Mouse (Mus musculus) limb, embryonic 13.5 days (tissue): ENCODE measurements around the gene Tex10. TPM values are rescaled to one million over a fixed set of nuclear protein-coding genes. Genes with fewer than 3 reads are reported as not detected.

ENCODE experiments used
- ATAC-seq: fragments of 200-750 bp; cut with Nextera tagmentation; 2 replicates; pipeline ENCODE4 v1.8.0; 2017; ENCODE audit warnings: low read depth, moderate number of reproducible peaks, moderate TSS enrichment; ENCODE audit not compliant: low FRiP score
- H3K27ac ChIP-seq: fragments of 300-500 bp; sonication (generic); 2 replicates; pipeline ENCODE4 v1.5.1; 2015; ENCODE audit warnings: inconsistent platforms, mild to moderate bottlenecking, moderate library complexity
- H3K27me3 ChIP-seq: fragments of 300-500 bp; sonication (generic); 2 replicates; pipeline ENCODE4 v1.6.1; 2015; ENCODE audit warnings: mild to moderate bottlenecking, inconsistent platforms
- H3K36me3 ChIP-seq: fragments of 300-500 bp; sonication (generic); 2 replicates; pipeline ENCODE4 v1.6.1; 2015; ENCODE audit warnings: inconsistent platforms, mild to moderate bottlenecking, moderate library complexity
- H3K4me1 ChIP-seq: fragments of 300-500 bp; sonication (generic); 2 replicates; pipeline ENCODE4 v1.6.1; 2015; ENCODE audit warnings: inconsistent platforms
- H3K4me2 ChIP-seq: fragments of 300-500 bp; sonication (generic); replicated peaks from 2 replicates; pipeline ENCODE4 v1.6.1; 2015; ENCODE audit warnings: inconsistent platforms, mild to moderate bottlenecking, moderate library complexity
- H3K4me3 ChIP-seq: fragments of 300-500 bp; sonication (generic); 2 replicates; pipeline ENCODE4 v1.5.1; 2015; ENCODE audit warnings: moderate library complexity, mild to moderate bottlenecking, inconsistent platforms
- H3K9ac ChIP-seq: fragments of 300-500 bp; sonication (generic); 2 replicates; pipeline ENCODE4 v1.6.1; 2015; ENCODE audit warnings: mild to moderate bottlenecking, inconsistent platforms
- H3K9me3 ChIP-seq: fragments of 300-500 bp; sonication (generic); 2 replicates; pipeline ENCODE4 v1.6.1; 2016; ENCODE audit warnings: inconsistent platforms
- WGBS: fragments of 180-500 bp; shearing (Covaris S2); methylation state at CpG from one replicate; pipeline ENCODE4 v1.1.7; 2015; 5-methylcytosine and 5-hydroxymethylcytosine counted together
- polyA plus RNA-seq: library from polyadenylated mRNA; unstranded; fragments of >200 nt; fragmentation: Nextera tagmentation; extraction: Ambion mirVana; gene quantifications from 2 replicates; pipeline ENCODE4 v1.2.1, GENCODE M21; 2015

The Tex10 gene
- 52.1 and 58.1 TPM in 2 replicates for polyA plus RNA-seq

- Histone ChIP-seq H3K27me3 (no peaks in the 10 kb centered on the region), H3K27ac (peak within 1 kb of the TSS; percentile 75), H3K9me3 (no peaks in the 10 kb centered on the region), H3K4me1 (peaks cover 17% of the 10 kb centered on the region), H3K4me3 (peak within 1 kb of the TSS; percentile 82), H3K36me3 (peaks cover 8% of the 10 kb centered on the region), H3K4me2 (peak within 1 kb of the TSS; percentile 71), H3K9ac (peak within 1 kb of the TSS; percentile 89)
- WGBS, result under 1% methylated on average over 88 of the region's 89 CpGs
- peak; percentile 96 for ATAC-seq
Observed at GRCm38 (mm10) chr4:48472792-48473650, at the start of gene Tex10. Gene Tex10, minus strand, starts transcription at chr4:48473459.

- Histone ChIP-seq H3K9me3 (peaks cover 15% of the 10 kb centered on the region; the same call in 1 of the 2 replicates), H3K36me3 (no peaks in the 10 kb centered on the region), H3K9ac (no peak overlapping the region), H3K4me1 (no peaks in the 10 kb centered on the region), H3K4me3 (no peak overlapping the region), H3K27me3 (no peaks in the 10 kb centered on the region), H3K4me2 (no peak overlapping the region), H3K27ac (no peak overlapping the region)
- no peak for ATAC-seq
- 18% methylated on average over 2 of the region's 2 CpGs for WGBS
Observed at GRCm38 (mm10) chr4:48510861-48511260, 37.6 kb upstream of the Tex10 start.

GRCm38 (mm10) chr4:48492510-48492909 lies 19.3 kb upstream of the Tex10 start:
- no peak for ATAC-seq
- H3K27ac ChIP-seq, result no peak overlapping the region
- H3K4me3 ChIP-seq, result no peak overlapping the region
- WGBS, result 58% methylated on average over 2 of the region's 2 CpGs
- H3K4me1 ChIP-seq, result no peaks in the 10 kb centered on the region
- no peaks in the 10 kb centered on the region for H3K9me3 ChIP-seq
- no peaks in the 10 kb centered on the region for H3K36me3 ChIP-seq
- no peaks in the 10 kb centered on the region for H3K27me3 ChIP-seq
- no peak overlapping the region for H3K4me2 ChIP-seq
- H3K9ac ChIP-seq, result no peak overlapping the region

- Histone ChIP-seq H3K9ac (peak overlapping the region; percentile 57), H3K36me3 (no peaks in the 10 kb centered on the region), H3K27me3 (no peaks in the 10 kb centered on the region), H3K4me2 (peak overlapping the region; percentile 61), H3K9me3 (no peaks in the 10 kb centered on the region), H3K27ac (no peak overlapping the region), H3K4me3 (peak overlapping the region; percentile 36), H3K4me1 (no peaks in the 10 kb centered on the region)
- 9% methylated on average over 14 of the region's 14 CpGs for WGBS
- ATAC-seq, result no peak
Observed at GRCm38 (mm10) chr4:48491290-48491743, 18.1 kb upstream of the Tex10 start.

GRCm38 (mm10) chr4:48488916-48489315 lies 15.7 kb upstream of the Tex10 start:
- H3K4me3 ChIP-seq, result no peak overlapping the region
- no peak overlapping the region for H3K9ac ChIP-seq
- 83% methylated on average over 2 of the region's 2 CpGs for WGBS
- no peaks in the 10 kb centered on the region for H3K36me3 ChIP-seq
- no peaks in the 10 kb centered on the region for H3K27me3 ChIP-seq
- H3K4me2 ChIP-seq, result no peak overlapping the region
- H3K27ac ChIP-seq, result no peak overlapping the region
- H3K4me1 ChIP-seq, result no peaks in the 10 kb centered on the region
- no peaks in the 10 kb centered on the region for H3K9me3 ChIP-seq
- ATAC-seq, result no peak

GRCm38 (mm10) chr4:48481287-48481686 lies 8.0 kb upstream of the Tex10 start:
- Histone ChIP-seq H3K9me3 (peaks cover 10% of the 10 kb centered on the region; the same call in 1 of the 2 replicates), H3K4me2 (no peak overlapping the region), H3K4me3 (no peak overlapping the region), H3K9ac (no peak overlapping the region), H3K27ac (no peak overlapping the region), H3K27me3 (no peaks in the 10 kb centered on the region), H3K36me3 (no peaks in the 10 kb centered on the region), H3K4me1 (no peaks in the 10 kb centered on the region)
- WGBS, result 31% methylated on average over 2 of the region's 2 CpGs
- ATAC-seq, result no peak

GRCm38 (mm10) chr4:48473651-48474011 lies 372 bp upstream of the Tex10 start:
- Histone ChIP-seq H3K27ac (no peak overlapping the region), H3K9me3 (peaks cover 5% of the 10 kb centered on the region; the same call in 1 of the 2 replicates), H3K36me3 (peaks cover 2% of the 10 kb centered on the region), H3K4me3 (peak overlapping the region; percentile 82), H3K4me1 (peaks cover 17% of the 10 kb centered on the region), H3K9ac (peak overlapping the region; percentile 89; the same call in 1 of the 2 replicates), H3K4me2 (peak overlapping the region; percentile 71), H3K27me3 (no peaks in the 10 kb centered on the region)
- 87% methylated on average over 2 of the region's 2 CpGs for WGBS
- peak; percentile 6; the same call in 1 of the 2 replicates for ATAC-seq

GRCm38 (mm10) chr4:48472052-48472791 lies 1.0 kb downstream of the Tex10 start:
- Histone ChIP-seq H3K4me1 (peaks cover 17% of the 10 kb centered on the region), H3K4me3 (peak overlapping the region; percentile 82), H3K36me3 (peaks cover 12% of the 10 kb centered on the region), H3K4me2 (peak overlapping the region; percentile 71), H3K9ac (peak overlapping the region; percentile 89), H3K27ac (peak overlapping the region; percentile 75; the same call in 1 of the 2 replicates), H3K9me3 (no peaks in the 10 kb centered on the region), H3K27me3 (no peaks in the 10 kb centered on the region)
- 16% methylated on average over 12 of the region's 12 CpGs for WGBS
- no peak for ATAC-seq

GRCm38 (mm10) chr4:48470977-48471376 lies 2.3 kb downstream of the Tex10 start:
- Histone ChIP-seq H3K9ac (0 out of 2 replicates have a peak overlapping the region, but pooled peaks have one; percentile 31), H3K36me3 (peaks cover 21% of the 10 kb centered on the region), H3K4me2 (peak overlapping the region; percentile 71), H3K9me3 (no peaks in the 10 kb centered on the region), H3K4me1 (peaks cover 17% of the 10 kb centered on the region), H3K27me3 (no peaks in the 10 kb centered on the region), H3K4me3 (no peak overlapping the region), H3K27ac (no peak overlapping the region)
- no peak for ATAC-seq
- 55% methylated on average over 1 of the region's 1 CpGs for WGBS

- H3K9ac ChIP-seq, result no peak overlapping the region
- no peak overlapping the region for H3K4me3 ChIP-seq
- no peak for ATAC-seq
- 82% methylated on average over 1 of the region's 1 CpGs for WGBS
- no peak overlapping the region for H3K4me2 ChIP-seq
- peaks cover 57% of the 10 kb centered on the region for H3K36me3 ChIP-seq
- no peaks in the 10 kb centered on the region for H3K9me3 ChIP-seq
- H3K4me1 ChIP-seq, result no peaks in the 10 kb centered on the region
- no peak overlapping the region for H3K27ac ChIP-seq
- H3K27me3 ChIP-seq, result no peaks in the 10 kb centered on the region
Observed at GRCm38 (mm10) chr4:48461060-48461459, 12.2 kb downstream of the Tex10 start.

- H3K4me1 ChIP-seq, result no peaks in the 10 kb centered on the region
- no peak overlapping the region for H3K4me3 ChIP-seq
- no peak overlapping the region for H3K4me2 ChIP-seq
- no peaks in the 10 kb centered on the region for H3K9me3 ChIP-seq
- H3K27me3 ChIP-seq, result no peaks in the 10 kb centered on the region
- no peak overlapping the region for H3K27ac ChIP-seq
- H3K9ac ChIP-seq, result no peak overlapping the region
- H3K36me3 ChIP-seq, result peaks cover 60% of the 10 kb centered on the region
- no peak for ATAC-seq
- 90% methylated on average over 6 of the region's 6 CpGs for WGBS
Observed at GRCm38 (mm10) chr4:48458436-48458835, 14.8 kb downstream of the Tex10 start.
